Mouse (Mus musculus) G1E-ER4 (cell line): ENCODE measurements around the gene Zfp688. TPM values are rescaled to one million over a fixed set of nuclear protein-coding genes. Genes with fewer than 3 reads are reported as not detected.
"Not testable (repeated sequence)": the region's sequence is repeated elsewhere in the genome, so short reads cannot be mapped to it uniquely, and the experiment has no call there.

Experiments
- GATA1 ChIP-seq: IDR thresholded peaks from one replicate; pipeline ENCODE4 v1.8.0; 2012; ENCODE audit warnings: low read length, inconsistent platforms
- polyA plus RNA-seq: library from polyadenylated mRNA; stranded (reverse); fragments of >175 nt; gene quantifications from 2 replicates; pipeline ENCODE4 v1.2.3, GENCODE M21; 2012

The Zfp688 gene
- polyA plus RNA-seq, 1 experiment, result 18.3 TPM

DNA sequence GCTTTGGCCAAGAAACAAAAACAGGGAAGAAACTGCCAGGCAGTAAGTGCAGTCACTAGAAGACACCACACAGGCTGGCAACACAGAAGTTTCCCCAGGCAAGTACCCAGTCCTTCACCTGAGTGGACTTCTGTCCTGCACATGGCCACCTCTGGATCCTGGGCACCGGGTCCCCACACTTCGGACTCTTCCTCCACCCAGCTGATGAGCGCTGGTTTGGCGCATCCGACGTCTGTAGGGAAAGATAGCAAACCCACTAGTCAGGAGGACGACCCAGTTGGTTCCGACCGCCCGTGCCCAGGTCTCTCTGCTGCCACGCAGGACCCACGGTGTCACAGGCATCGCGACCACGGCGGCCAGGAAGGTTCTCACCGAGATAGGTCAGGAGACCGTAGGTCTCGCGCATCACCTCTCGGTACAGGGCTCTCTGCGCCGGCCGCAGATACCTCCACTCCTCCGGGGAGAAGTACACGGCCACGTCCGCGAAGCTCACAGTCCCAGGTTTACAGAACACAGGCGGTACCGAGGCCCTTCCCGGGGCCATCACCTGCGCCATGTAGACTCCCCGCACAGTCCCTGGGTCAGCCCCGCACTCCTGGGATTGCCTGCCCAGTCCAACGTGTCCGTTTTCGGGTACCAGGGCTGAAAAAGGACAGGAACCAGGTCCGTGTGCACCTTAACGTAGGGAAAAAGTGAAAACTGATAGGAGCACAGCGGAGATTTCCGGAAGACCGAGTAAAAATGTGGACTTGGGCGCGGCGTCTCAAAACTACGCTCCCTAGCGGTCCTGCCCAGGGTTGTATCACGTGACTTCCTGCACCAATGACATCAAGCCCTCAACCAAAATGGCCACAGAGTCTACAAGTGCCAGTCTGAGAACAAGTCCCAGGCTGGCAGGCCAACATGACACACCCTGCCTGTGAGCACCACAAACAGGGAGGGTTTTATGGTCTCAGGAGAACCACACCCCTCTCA, 46.3 kb downstream of the Zfp688 start, which contains the start of gene Zfp747:
Gene Zfp747 (minus strand): TSS at position 780 of the 975 bp plus-strand sequence.
- TF ChIP-seq GATA1, result not testable (repeated sequence)

- TF ChIP-seq GATA1, result no peak
Observed at GRCm38 (mm10) chr7:127371213-127371612, 50.7 kb downstream of the Zfp688 start.

Other genes with a start within 250 kb of the Zfp688 start
- 81.2 and 81.3 TPM in 2 replicates for gene Cd2bp2, start 226.0 kb downstream of the Zfp688 start, polyA plus RNA-seq
- gene Tbc1d10b, start 213.6 kb downstream of the Zfp688 start, polyA plus RNA-seq, result 58.8 and 62.5 TPM in 2 replicates
- 1.2 and 4.3 TPM in 2 replicates for gene Mylpf, start 213.2 kb downstream of the Zfp688 start, polyA plus RNA-seq
- gene Zfp553, start 189.0 kb downstream of the Zfp688 start, polyA plus RNA-seq, result 37.7 and 38.1 TPM in 2 replicates
- 151 and 170 TPM in 2 replicates for gene Sept1, start 188.9 kb downstream of the Zfp688 start, polyA plus RNA-seq
- gene Zfp771, start 177.8 kb downstream of the Zfp688 start, polyA plus RNA-seq, result 86.6 and 115 TPM in 2 replicates
- gene Dctpp1, start 161.4 kb downstream of the Zfp688 start, polyA plus RNA-seq, result 108 and 177 TPM in 2 replicates
- 68.0 and 94.5 TPM in 2 replicates for gene Sephs2, start 148.0 kb downstream of the Zfp688 start, polyA plus RNA-seq
- 16.4 and 20.0 TPM in 2 replicates for gene Itgal, start 125.8 kb downstream of the Zfp688 start, polyA plus RNA-seq
- gene Zfp768, start 76.5 kb downstream of the Zfp688 start, polyA plus RNA-seq, result 28.1 and 30.7 TPM in 2 replicates
- 4.3 TPM in 2 replicates for gene Zfp747, start 46.0 kb downstream of the Zfp688 start, polyA plus RNA-seq
- 1.1 and 1.4 TPM in 2 replicates for gene 9130019O22Rik, start 34.9 kb downstream of the Zfp688 start, polyA plus RNA-seq
- 7.2 and 9.7 TPM in 2 replicates for gene E430018J23Rik, start 28.4 kb downstream of the Zfp688 start, polyA plus RNA-seq
- gene Zfp764, start 15.2 kb downstream of the Zfp688 start, polyA plus RNA-seq, result 0.25 and 0.35 TPM in 2 replicates
- 15.2 and 16.3 TPM in 2 replicates for gene Zfp689, start 27.1 kb upstream of the Zfp688 start, polyA plus RNA-seq
- 62.8 and 67.0 TPM in 2 replicates for gene Prr14, start 37.5 kb upstream of the Zfp688 start, polyA plus RNA-seq
- gene Fbrs, start 57.1 kb upstream of the Zfp688 start, polyA plus RNA-seq, result 545 and 623 TPM in 2 replicates
- 43.4 and 44.6 TPM in 2 replicates for gene Srcap, start 89.9 kb upstream of the Zfp688 start, polyA plus RNA-seq
- 20.8 and 23.3 TPM in 2 replicates for gene Gm42715, start 97.5 kb upstream of the Zfp688 start, polyA plus RNA-seq
- gene Tmem265, start 139.3 kb upstream of the Zfp688 start, polyA plus RNA-seq, result 0.48 and 1.3 TPM in 2 replicates
- gene Phkg2, start 151.3 kb upstream of the Zfp688 start, polyA plus RNA-seq, result 22.2 and 39.6 TPM in 2 replicates
- 2.5 and 2.8 TPM in 2 replicates for gene Ccdc189, start 166.5 kb upstream of the Zfp688 start, polyA plus RNA-seq
- gene Rnf40, start 166.7 kb upstream of the Zfp688 start, polyA plus RNA-seq, result 49.0 and 49.7 TPM in 2 replicates
- 21.6 and 22.6 TPM in 2 replicates for gene Zfp629, start 193.7 kb upstream of the Zfp688 start, polyA plus RNA-seq